Mouse (Mus musculus): Measurements from ENCODE around the gene Lgr5.

Gene Lgr5

GRCm38 (mm10) chr10:115437286-115437685 is 150.3 kb downstream of the Lgr5 start:
- DNase-seq (ENCODE audit: low read depth, low spot score) = no peak

- no peak for DNase-seq (ENCODE audit: low read depth, low spot score)
These were observed 162.2 kb downstream of the Lgr5 start for GRCm38 (mm10) chr10:115425351-115425750.

GRCm38 (mm10) chr10:115421976-115422375 is 165.6 kb downstream of the Lgr5 start:
- no peak for DNase-seq (ENCODE audit: low read depth, low spot score)

DNA sequence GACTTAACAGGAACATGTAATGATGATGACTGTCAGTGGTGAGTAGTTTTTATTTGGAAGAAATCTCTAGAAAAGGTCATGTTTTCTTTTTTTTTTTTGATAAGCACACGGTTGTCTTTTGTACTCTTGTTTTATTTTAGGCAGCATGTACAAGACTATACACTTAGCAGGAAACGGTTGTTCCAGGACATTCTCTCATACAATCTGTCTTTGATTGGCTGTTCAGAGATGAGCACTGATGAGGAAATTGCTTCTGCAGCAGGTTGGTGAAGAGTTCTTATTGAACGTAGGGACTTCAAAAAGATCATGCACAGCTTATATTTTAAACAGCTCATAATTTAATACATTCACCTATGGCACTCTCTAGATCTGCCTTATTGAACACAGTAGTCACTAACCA is 173.5 kb downstream of the Lgr5 start:
- DNase-seq (ENCODE audit: low read depth, low spot score) = no peak

- DNase-seq (ENCODE audit: low read depth, low spot score) = no peak
These were observed 174.1 kb downstream of the Lgr5 start for GRCm38 (mm10) chr10:115413496-115413895.

DNA sequence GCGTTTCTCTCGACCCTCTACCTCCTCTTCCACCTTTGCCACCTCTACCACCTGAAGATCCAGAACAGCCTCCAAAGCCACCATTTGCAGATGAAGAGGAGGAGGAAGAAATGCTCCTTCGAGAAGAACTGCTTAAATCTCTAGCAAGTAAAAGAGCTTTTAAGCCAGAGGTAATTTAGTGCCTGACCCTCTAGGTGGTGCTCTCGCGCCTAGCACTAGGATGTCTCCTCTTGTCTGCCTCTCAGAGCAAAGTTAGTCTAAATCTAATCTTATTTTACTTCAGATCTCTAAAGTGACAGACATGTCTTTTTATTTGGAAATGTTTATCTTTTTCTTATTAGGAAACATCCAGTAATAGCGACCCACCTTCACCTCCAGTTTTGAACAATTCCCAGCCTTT is 181.2 kb downstream of the Lgr5 start:
- DNase-seq (ENCODE audit: low read depth, low spot score) = peak; percentile 44

Data from embryo, embryonic 11.5 days (tissue).